Mouse (Mus musculus): ENCODE data around the gene Bud23. TPM values are rescaled to one million over a fixed set of nuclear protein-coding genes. Genes with fewer than 3 reads are reported as not detected.

Bud23 gene
- polyA plus RNA-seq, 1 experiment, result 63.8 TPM

- H3K4me3 ChIP-seq (ENCODE audit: insufficient read depth, poor library complexity, severe bottlenecking), result peak overlapping the region; percentile 34
- TF ChIP-seq CTCF (IDR thresholded peaks at IDR 0.05; ENCODE audit: control insufficient read depth, insufficient read depth, insufficient read length), result no peak
- no peak for TF ChIP-seq MYOD1 (IDR thresholded peaks at IDR 0.05; ENCODE audit: control insufficient read depth, insufficient read length, low read depth)
- no peak for TF ChIP-seq CEBPB (IDR thresholded peaks at IDR 0.05; ENCODE audit: low read depth)
- no peak for TF ChIP-seq MYOG (IDR thresholded peaks at IDR 0.05; ENCODE audit: control insufficient read depth, extremely low read depth, insufficient read length)
- no peak for TF ChIP-seq USF1 (IDR thresholded peaks at IDR 0.05; ENCODE audit: low read depth)
- TF ChIP-seq MAX (IDR thresholded peaks at IDR 0.05), result no peak
- no peak for TF ChIP-seq FOSL1 (IDR thresholded peaks at IDR 0.05; ENCODE audit: insufficient read depth, low read length, poor library complexity, severe bottlenecking)
- no peaks in the 10 kb centered on the region for H3K79me2 ChIP-seq (ENCODE audit: control insufficient read depth, insufficient read depth)
- no peaks in the 10 kb centered on the region for H3K79me3 ChIP-seq (ENCODE audit: low read depth)
- H3K36me3 ChIP-seq (ENCODE audit: control insufficient read depth, insufficient read depth), result no peaks in the 10 kb centered on the region
- H3ac ChIP-seq (ENCODE audit: control insufficient read depth, insufficient read length, low read depth), result no peak overlapping the region
- H3K27me3 ChIP-seq (ENCODE audit: control insufficient read depth, insufficient read depth, insufficient read length), result peaks cover 15% of the 10 kb centered on the region
These were observed 12.3 kb upstream of the Bud23 start for GRCm38 (mm10) chr5:135076931-135077505.

DNA sequence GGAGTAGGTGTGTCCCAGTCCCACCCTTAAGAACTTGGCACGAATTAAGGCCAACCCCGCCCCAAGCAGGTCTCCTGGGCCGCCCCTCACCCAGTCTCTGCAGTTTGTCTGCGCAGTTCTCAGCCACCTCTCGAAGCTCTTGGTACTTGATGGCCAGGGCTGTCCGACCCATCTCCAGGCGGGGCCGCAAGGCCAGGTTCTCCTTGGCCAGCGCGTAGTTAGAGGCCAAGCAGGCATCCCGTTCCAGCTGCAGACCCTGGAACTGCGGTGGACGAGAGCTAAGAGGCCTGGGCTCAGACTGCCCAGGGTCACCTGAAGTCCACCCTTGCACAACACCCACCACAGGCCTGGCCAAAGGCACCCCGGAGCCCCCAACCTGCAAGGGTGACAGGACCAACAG lies 11.6 kb upstream of the Bud23 start:
- no peak overlapping the region for H3ac ChIP-seq (ENCODE audit: control insufficient read depth, insufficient read length, low read depth)
- no peak overlapping the region for H3K4me3 ChIP-seq (ENCODE audit: insufficient read depth, poor library complexity, severe bottlenecking)
- H3K79me2 ChIP-seq (ENCODE audit: control insufficient read depth, insufficient read depth), result no peaks in the 10 kb centered on the region
- H3K27me3 ChIP-seq (ENCODE audit: control insufficient read depth, insufficient read depth, insufficient read length), result peaks cover 10% of the 10 kb centered on the region
- H3K36me3 ChIP-seq (ENCODE audit: control insufficient read depth, insufficient read depth), result no peaks in the 10 kb centered on the region
- H3K79me3 ChIP-seq (ENCODE audit: low read depth), result no peaks in the 10 kb centered on the region
- TF ChIP-seq MYOD1 (IDR thresholded peaks at IDR 0.05; ENCODE audit: control insufficient read depth, insufficient read length, low read depth), result no peak
- no peak for TF ChIP-seq MYOG (IDR thresholded peaks at IDR 0.05; ENCODE audit: control insufficient read depth, extremely low read depth, insufficient read length)
- no peak for TF ChIP-seq CEBPB (IDR thresholded peaks at IDR 0.05; ENCODE audit: low read depth)
- TF ChIP-seq USF1 (IDR thresholded peaks at IDR 0.05; ENCODE audit: low read depth), result no peak
- no peak for TF ChIP-seq MAX (IDR thresholded peaks at IDR 0.05)
- TF ChIP-seq FOSL1 (IDR thresholded peaks at IDR 0.05; ENCODE audit: insufficient read depth, low read length, poor library complexity, severe bottlenecking), result no peak
- no peak for TF ChIP-seq CTCF (IDR thresholded peaks at IDR 0.05; ENCODE audit: control insufficient read depth, insufficient read depth, insufficient read length)

DNA sequence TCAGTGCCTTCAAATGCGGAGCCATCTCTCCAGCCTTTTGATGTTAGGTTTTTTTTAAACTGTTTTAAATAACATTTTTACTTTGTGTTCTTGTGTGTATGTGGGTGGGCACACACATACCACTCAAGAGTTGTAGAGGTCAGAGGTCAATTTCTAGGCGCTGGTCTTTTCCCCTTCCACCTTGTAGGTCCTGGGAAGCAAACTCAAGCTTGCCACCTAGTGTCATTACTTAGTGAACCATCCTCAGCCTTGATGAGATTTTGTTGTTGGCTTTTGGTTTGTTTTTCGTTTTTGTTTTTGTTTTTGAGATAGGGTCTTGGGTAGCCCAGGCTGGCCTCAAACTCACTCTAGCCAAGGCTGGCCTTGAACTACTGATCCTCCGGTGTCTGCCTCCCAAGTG lies 10.9 kb upstream of the Bud23 start:
- H3ac ChIP-seq (ENCODE audit: control insufficient read depth, insufficient read length, low read depth), result no peak overlapping the region
- H3K79me2 ChIP-seq (ENCODE audit: control insufficient read depth, insufficient read depth), result no peaks in the 10 kb centered on the region
- peaks cover 8% of the 10 kb centered on the region for H3K27me3 ChIP-seq (ENCODE audit: control insufficient read depth, insufficient read depth, insufficient read length)
- no peaks in the 10 kb centered on the region for H3K79me3 ChIP-seq (ENCODE audit: low read depth)
- no peak for TF ChIP-seq MYOG (IDR thresholded peaks at IDR 0.05; ENCODE audit: control insufficient read depth, extremely low read depth, insufficient read length)
- no peak for TF ChIP-seq MAX (IDR thresholded peaks at IDR 0.05)
- no peak for TF ChIP-seq FOSL1 (IDR thresholded peaks at IDR 0.05; ENCODE audit: insufficient read depth, low read length, poor library complexity, severe bottlenecking)
- no peak for TF ChIP-seq USF1 (IDR thresholded peaks at IDR 0.05; ENCODE audit: low read depth)
- TF ChIP-seq CEBPB (IDR thresholded peaks at IDR 0.05; ENCODE audit: low read depth), result no peak
- TF ChIP-seq CTCF (IDR thresholded peaks at IDR 0.05; ENCODE audit: control insufficient read depth, insufficient read depth, insufficient read length), result no peak
- H3K4me3 ChIP-seq (ENCODE audit: insufficient read depth, poor library complexity, severe bottlenecking), result no peak overlapping the region
- H3K36me3 ChIP-seq (ENCODE audit: control insufficient read depth, insufficient read depth), result no peaks in the 10 kb centered on the region

DNA sequence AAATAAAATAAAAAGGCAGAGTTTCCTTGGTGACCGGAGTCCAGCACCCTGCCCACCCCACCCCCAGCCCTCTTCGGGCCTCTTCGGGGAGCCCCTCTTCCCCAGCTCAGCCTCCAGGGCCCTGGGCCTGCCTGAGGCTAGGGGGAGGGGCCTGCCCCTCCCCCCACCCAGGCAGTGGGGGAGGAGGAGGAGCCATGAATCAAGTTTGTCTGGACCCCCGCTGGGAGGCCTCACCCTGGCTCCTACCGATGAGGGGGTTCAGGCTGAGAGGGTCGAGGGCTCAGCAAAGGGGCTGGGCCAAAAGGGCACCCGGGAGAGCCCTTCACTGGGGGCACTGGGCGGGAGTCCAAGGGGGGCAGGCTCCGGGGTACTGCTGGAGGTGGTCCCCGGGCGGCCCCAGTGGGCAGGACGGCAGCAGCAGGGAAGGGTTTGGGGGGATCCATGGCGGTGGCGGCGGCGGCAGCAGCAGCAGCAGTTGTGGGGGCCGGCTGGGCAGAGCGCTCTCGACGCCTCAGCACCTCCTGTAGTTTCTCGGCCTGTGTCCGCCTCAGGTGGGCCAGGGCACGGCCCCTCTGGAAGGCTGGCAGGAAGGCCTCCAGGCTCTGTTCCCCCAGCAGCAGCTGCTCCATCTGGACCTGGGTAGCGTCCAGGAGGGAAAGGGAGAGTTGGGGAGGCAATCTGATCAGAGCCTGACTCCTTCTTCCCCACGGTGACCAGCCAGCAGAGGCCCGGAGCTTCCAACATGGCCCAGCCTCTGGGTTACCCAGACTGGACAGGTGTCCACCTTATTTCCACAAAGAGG lies 8.8 kb upstream of the Bud23 start:
- no peaks in the 10 kb centered on the region for H3K36me3 ChIP-seq (ENCODE audit: control insufficient read depth, insufficient read depth)
- no peaks in the 10 kb centered on the region for H3K79me2 ChIP-seq (ENCODE audit: control insufficient read depth, insufficient read depth)
- H3K4me3 ChIP-seq (ENCODE audit: insufficient read depth, poor library complexity, severe bottlenecking), result no peak overlapping the region
- TF ChIP-seq MAX (IDR thresholded peaks at IDR 0.05) (no peak), USF1 (IDR thresholded peaks at IDR 0.05; ENCODE audit: low read depth) (no peak), FOSL1 (IDR thresholded peaks at IDR 0.05; ENCODE audit: insufficient read depth, low read length, poor library complexity, severe bottlenecking) (no peak), MYOG (IDR thresholded peaks at IDR 0.05; ENCODE audit: control insufficient read depth, extremely low read depth, insufficient read length) (no peak), CEBPB (IDR thresholded peaks at IDR 0.05; ENCODE audit: low read depth) (no peak), CTCF (IDR thresholded peaks at IDR 0.05; ENCODE audit: control insufficient read depth, insufficient read depth, insufficient read length) (no peak)
- no peak overlapping the region for H3ac ChIP-seq (ENCODE audit: control insufficient read depth, insufficient read length, low read depth)
- H3K79me3 ChIP-seq (ENCODE audit: low read depth), result no peaks in the 10 kb centered on the region
- H3K27me3 ChIP-seq (ENCODE audit: control insufficient read depth, insufficient read depth, insufficient read length), result no peaks in the 10 kb centered on the region

DNA sequence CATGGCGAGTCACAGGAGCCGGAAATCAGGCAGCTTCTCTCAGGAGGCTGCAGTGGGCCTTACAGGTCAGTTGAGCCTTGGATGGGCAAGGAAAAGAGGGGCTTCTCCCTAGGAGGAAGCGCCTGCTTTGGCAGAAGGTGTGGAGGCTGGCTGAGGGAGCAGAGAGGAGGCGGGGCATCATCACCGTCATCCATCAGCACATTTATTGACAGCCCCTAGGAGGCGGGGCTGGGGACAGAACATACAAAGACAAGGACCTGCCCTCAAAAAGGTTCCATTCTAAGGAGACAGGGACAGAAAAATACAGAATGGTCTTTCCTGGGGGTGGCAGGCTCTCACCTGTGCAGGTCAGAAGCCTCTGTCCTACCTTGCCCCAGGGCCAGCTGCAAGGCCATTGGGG lies 8.0 kb upstream of the Bud23 start:
- no peak for TF ChIP-seq USF1 (IDR thresholded peaks at IDR 0.05; ENCODE audit: low read depth)
- TF ChIP-seq MYOG (IDR thresholded peaks at IDR 0.05; ENCODE audit: control insufficient read depth, extremely low read depth, insufficient read length), result no peak
- no peak for TF ChIP-seq CTCF (IDR thresholded peaks at IDR 0.05; ENCODE audit: control insufficient read depth, insufficient read depth, insufficient read length)
- no peak for TF ChIP-seq FOSL1 (IDR thresholded peaks at IDR 0.05; ENCODE audit: insufficient read depth, low read length, poor library complexity, severe bottlenecking)
- H3K36me3 ChIP-seq (ENCODE audit: control insufficient read depth, insufficient read depth), result no peaks in the 10 kb centered on the region
- no peaks in the 10 kb centered on the region for H3K79me2 ChIP-seq (ENCODE audit: control insufficient read depth, insufficient read depth)
- no peaks in the 10 kb centered on the region for H3K27me3 ChIP-seq (ENCODE audit: control insufficient read depth, insufficient read depth, insufficient read length)
- no peak overlapping the region for H3K4me3 ChIP-seq (ENCODE audit: insufficient read depth, poor library complexity, severe bottlenecking)
- H3K79me3 ChIP-seq (ENCODE audit: low read depth), result no peaks in the 10 kb centered on the region
- no peak overlapping the region for H3ac ChIP-seq (ENCODE audit: control insufficient read depth, insufficient read length, low read depth)

Data from C2C12 (cell line).